Mouse (Mus musculus) myocyte (in vitro differentiated cells): ENCODE measurements around the gene Olfr1204.

Experiments
- MAX ChIP-seq: IDR thresholded peaks from one replicate; pipeline ENCODE4 v1.6.1; 2011; ENCODE audit warnings: low read depth, mild to moderate bottlenecking, control low read depth
- MYOD1 ChIP-seq, 3 experiments: IDR thresholded peaks; one replicate each; pipeline ENCODE4 v1.6.1; 2011; ENCODE audit warnings: control low read depth in 2 of 3, low read depth in 2 of 3, mild to moderate bottlenecking in 2 of 3, moderate library complexity in 1 of 3; ENCODE audit not compliant: insufficient read length in 2 of 3, control insufficient read depth in 1 of 3
- MYOG ChIP-seq, 3 experiments: IDR thresholded peaks; one replicate each; pipeline ENCODE4 v1.6.1; 2011; ENCODE audit warnings: control low read depth in 2 of 3, low read depth in 2 of 3, mild to moderate bottlenecking in 2 of 3; ENCODE audit not compliant: insufficient read length in 2 of 3, control insufficient read depth in 1 of 3, insufficient read depth in 1 of 3
- POLR2A ChIP-seq: IDR thresholded peaks from one replicate; pipeline ENCODE4 v1.6.1; 2011; ENCODE audit warnings: low read depth, mild to moderate bottlenecking, control low read depth, moderate library complexity; ENCODE audit not compliant: insufficient read length
- POLR2AphosphoS2 ChIP-seq: IDR thresholded peaks from one replicate; pipeline ENCODE4 v1.6.1; 2011; ENCODE audit warnings: low read depth, control low read depth; ENCODE audit not compliant: insufficient read length
- TCF12 ChIP-seq: IDR thresholded peaks from one replicate; pipeline ENCODE4 v1.6.1; 2011; ENCODE audit warnings: mild to moderate bottlenecking, control low read depth; ENCODE audit not compliant: poor library complexity, insufficient read depth, severe bottlenecking
- TCF3 ChIP-seq: IDR thresholded peaks from one replicate; pipeline ENCODE4 v1.6.1; 2011; ENCODE audit warnings: low read depth, control low read depth; ENCODE audit not compliant: insufficient read length

GRCm38 (mm10) chr2:88838477-88838876 is 10.6 kb upstream of the Olfr1204 start:
- no peak for TF ChIP-seq POLR2AphosphoS2
- no peak for TF ChIP-seq MAX
- no peak for TF ChIP-seq MYOD1 (IDR thresholded peaks at IDR 0.05; ENCODE audit: control insufficient read depth in 1 of 3, insufficient read length in 2 of 3, low read depth in 2 of 3)
- no peak for TF ChIP-seq POLR2A
- TF ChIP-seq TCF12, result no peak
- TF ChIP-seq TCF3, result no peak
- TF ChIP-seq MYOG (IDR thresholded peaks at IDR 0.05; ENCODE audit: control insufficient read depth in 1 of 3, insufficient read depth in 1 of 3, insufficient read length in 2 of 3, low read depth in 2 of 3), result no peak
